Mouse (Mus musculus) liver, embryonic 12.5 days (tissue): Measurements from ENCODE around the gene Fbxl21. TPM values are rescaled to one million over a fixed set of nuclear protein-coding genes. Genes with fewer than 3 reads are reported as not detected.

Experiments used
- ATAC-seq: fragments of 200-750 bp; cut with Nextera tagmentation; 2 replicates; pipeline ENCODE4 v1.8.0; 2017; ENCODE audit warnings: moderate number of reproducible peaks, mild to moderate bottlenecking, moderate library complexity
- H3K27ac ChIP-seq: fragments of 300-500 bp; sonication (generic); 2 replicates; pipeline ENCODE4 v1.5.1; 2016; ENCODE audit warnings: mild to moderate bottlenecking
- H3K27me3 ChIP-seq: fragments of 300-500 bp; sonication (generic); replicated peaks from 2 replicates; pipeline ENCODE4 v1.6.1; 2016; ENCODE audit warnings: mild to moderate bottlenecking, moderate library complexity
- H3K36me3 ChIP-seq: fragments of 300-500 bp; sonication (generic); 2 replicates; pipeline ENCODE4 v1.6.1; 2016; ENCODE audit warnings: mild to moderate bottlenecking, moderate library complexity
- H3K4me1 ChIP-seq: fragments of 300-500 bp; sonication (generic); 2 replicates; pipeline ENCODE4 v1.6.1; 2016
- H3K4me2 ChIP-seq: fragments of 300-500 bp; sonication (generic); 2 replicates; pipeline ENCODE4 v1.6.1; 2016; ENCODE audit warnings: mild to moderate bottlenecking, moderate library complexity
- H3K4me3 ChIP-seq: fragments of 300-500 bp; sonication (generic); 2 replicates; pipeline ENCODE4 v1.5.1; 2016; ENCODE audit warnings: mild to moderate bottlenecking, moderate library complexity
- H3K9ac ChIP-seq: fragments of 300-500 bp; sonication (generic); 2 replicates; pipeline ENCODE4 v1.6.1; 2016; ENCODE audit warnings: mild to moderate bottlenecking, moderate library complexity
- H3K9me3 ChIP-seq: fragments of 300-500 bp; sonication (generic); replicated peaks from 2 replicates; pipeline ENCODE4 v1.6.1; 2016; ENCODE audit warnings: mild to moderate bottlenecking, moderate library complexity
- WGBS: fragments of 180-500 bp; shearing (Covaris S2); methylation state at CpG from one replicate; pipeline ENCODE4 v1.1.7; 2016; ENCODE audit not compliant: insufficient replicate concordance; 5-methylcytosine and 5-hydroxymethylcytosine counted together
- polyA plus RNA-seq: library from polyadenylated mRNA; unstranded; fragments of >200 nt; fragmentation: Nextera tagmentation; extraction: Ambion mirVana; gene quantifications from 2 replicates; pipeline ENCODE4 v1.2.1, GENCODE M21; 2016

The Fbxl21 gene
- polyA plus RNA-seq, 1 experiment from 2014 or later: 0.81 TPM

DNA sequence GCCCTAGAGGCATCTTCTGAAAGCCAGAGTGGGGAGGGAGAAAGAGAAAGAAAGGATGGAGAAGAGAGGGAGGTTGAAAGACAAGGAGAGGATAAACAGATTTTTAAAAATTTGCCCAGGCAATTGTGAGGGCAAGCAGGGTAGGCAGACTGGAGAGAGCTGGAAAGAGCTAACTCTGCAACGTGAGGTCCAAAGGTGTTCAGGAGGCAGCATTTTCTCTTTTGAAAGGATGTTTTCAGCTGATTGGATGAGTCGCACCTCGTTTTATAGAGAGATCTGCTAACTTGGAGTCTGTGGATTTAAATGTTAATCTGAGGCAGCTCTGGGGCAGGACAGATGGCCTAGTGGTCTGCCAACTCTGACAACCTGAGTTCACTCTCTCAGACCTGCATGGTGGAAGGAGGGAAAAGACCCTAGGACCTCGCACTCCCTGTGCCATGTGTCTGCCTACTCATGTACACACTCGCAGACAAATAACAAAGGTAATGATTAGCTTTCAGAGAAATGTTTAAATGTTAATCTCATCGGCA, 37.6 kb downstream of the Fbxl21 start:
- Histone ChIP-seq H3K36me3 (no peaks in the 10 kb centered on the region), H3K27me3 (no peaks in the 10 kb centered on the region), H3K4me1 (no peaks in the 10 kb centered on the region), H3K4me2 (no peak overlapping the region), H3K9ac (no peak overlapping the region), H3K27ac (no peak overlapping the region), H3K9me3 (no peaks in the 10 kb centered on the region), H3K4me3 (no peak overlapping the region)
- no peak for ATAC-seq
- 66% methylated on average over 6 of the region's 6 CpGs for WGBS

GRCm38 (mm10) chr13:56561129-56561528, 38.9 kb downstream of the Fbxl21 start:
- H3K4me1 ChIP-seq: no peaks in the 10 kb centered on the region
- H3K27me3 ChIP-seq: no peaks in the 10 kb centered on the region
- no peak overlapping the region for H3K27ac ChIP-seq
- no peak overlapping the region for H3K9ac ChIP-seq
- H3K36me3 ChIP-seq: no peaks in the 10 kb centered on the region
- 0 out of 2 replicates have a peak, but pooled peaks have one; percentile 40 for ATAC-seq
- 60% methylated on average over 8 of the region's 8 CpGs for WGBS
- no peak overlapping the region for H3K4me2 ChIP-seq
- no peaks in the 10 kb centered on the region for H3K9me3 ChIP-seq
- H3K4me3 ChIP-seq: no peak overlapping the region

DNA sequence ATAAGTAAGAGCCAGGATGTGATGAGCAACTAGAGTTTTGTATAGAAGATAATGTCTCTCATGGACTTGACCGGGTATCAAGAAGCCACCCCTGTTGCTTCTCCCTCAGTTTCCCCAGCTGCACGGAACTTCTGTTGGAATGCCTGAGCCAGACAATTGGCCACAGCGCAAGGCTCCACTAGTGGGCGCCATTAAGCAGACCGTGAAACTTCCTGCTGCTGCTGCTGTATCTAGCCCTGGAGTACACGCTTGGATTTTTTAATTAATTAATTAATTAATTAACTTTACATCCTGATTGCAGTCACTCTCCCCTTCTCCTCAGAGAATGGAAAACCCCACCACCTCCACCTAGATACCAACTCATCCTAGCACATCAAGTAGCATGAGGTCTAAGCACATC, 40.8 kb downstream of the Fbxl21 start:
- no peaks in the 10 kb centered on the region for H3K4me1 ChIP-seq
- 31% methylated on average over 6 of the region's 6 CpGs for WGBS

DNA sequence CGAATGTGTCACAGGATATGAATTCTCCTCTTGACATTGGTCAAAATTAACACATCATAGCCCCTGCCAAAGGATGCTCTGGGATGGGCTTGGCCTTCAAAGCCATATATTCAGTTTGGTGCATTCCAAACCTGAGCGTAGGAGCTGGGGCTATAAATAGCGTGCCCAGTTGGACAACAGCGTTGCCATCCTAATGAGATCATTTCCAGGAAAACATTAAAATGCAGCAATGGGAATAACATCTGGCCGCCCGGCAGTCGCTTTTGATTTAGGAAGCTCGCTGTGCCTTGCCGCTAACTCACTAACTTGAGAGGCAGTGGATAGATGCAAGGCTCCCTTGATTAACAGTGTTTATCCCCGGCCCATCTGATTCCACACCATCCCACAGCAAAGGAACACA, 44.1 kb downstream of the Fbxl21 start:
- H3K4me1 ChIP-seq: no peaks in the 10 kb centered on the region
- 74% methylated on average over 10 of the region's 10 CpGs for WGBS
- H3K9me3 ChIP-seq: no peaks in the 10 kb centered on the region
- no peak overlapping the region for H3K9ac ChIP-seq
- no peak overlapping the region for H3K4me3 ChIP-seq
- no peak for ATAC-seq
- H3K27ac ChIP-seq: no peak overlapping the region
- no peak overlapping the region for H3K4me2 ChIP-seq
- H3K27me3 ChIP-seq: no peaks in the 10 kb centered on the region
- no peaks in the 10 kb centered on the region for H3K36me3 ChIP-seq

More for the DNA sequence above, 40.8 kb downstream of the Fbxl21 start:
- Histone ChIP-seq H3K36me3 (no peaks in the 10 kb centered on the region), H3K9ac (no peak overlapping the region), H3K9me3 (no peaks in the 10 kb centered on the region), H3K27me3 (no peaks in the 10 kb centered on the region), H3K4me3 (no peak overlapping the region), H3K27ac (no peak overlapping the region), H3K4me2 (no peak overlapping the region)
- no peak for ATAC-seq

- Histone ChIP-seq H3K4me3 (no peak overlapping the region), H3K36me3 (no peaks in the 10 kb centered on the region), H3K9me3 (no peaks in the 10 kb centered on the region), H3K4me2 (no peak overlapping the region), H3K27me3 (no peaks in the 10 kb centered on the region; the same call in 1 of the 2 replicates), H3K9ac (no peak overlapping the region), H3K27ac (no peak overlapping the region), H3K4me1 (no peaks in the 10 kb centered on the region)
- WGBS: 75% methylated on average over 8 of the region's 8 CpGs
- ATAC-seq: no peak
Observed at GRCm38 (mm10) chr13:56571645-56572044, 49.4 kb downstream of the Fbxl21 start.

GRCm38 (mm10) chr13:56575074-56575473, 52.8 kb downstream of the Fbxl21 start:
- no peak overlapping the region for H3K4me2 ChIP-seq
- no peaks in the 10 kb centered on the region; the same call in 1 of the 2 replicates for H3K27me3 ChIP-seq
- ATAC-seq: no peak
- H3K4me3 ChIP-seq: no peak overlapping the region
- WGBS: 58% methylated on average over 4 of the region's 4 CpGs
- no peaks in the 10 kb centered on the region for H3K9me3 ChIP-seq
- H3K36me3 ChIP-seq: no peaks in the 10 kb centered on the region
- no peaks in the 10 kb centered on the region for H3K4me1 ChIP-seq
- no peak overlapping the region for H3K27ac ChIP-seq
- no peak overlapping the region for H3K9ac ChIP-seq

- no peak for ATAC-seq
- 46% methylated on average over 12 of the region's 12 CpGs for WGBS
- H3K27me3 ChIP-seq: no peaks in the 10 kb centered on the region; the same call in 1 of the 2 replicates
- no peaks in the 10 kb centered on the region for H3K4me1 ChIP-seq
- H3K36me3 ChIP-seq: no peaks in the 10 kb centered on the region
- no peak overlapping the region for H3K9ac ChIP-seq
- no peak overlapping the region for H3K4me3 ChIP-seq
- H3K4me2 ChIP-seq: no peak overlapping the region
- H3K27ac ChIP-seq: no peak overlapping the region
- no peaks in the 10 kb centered on the region for H3K9me3 ChIP-seq
Observed at GRCm38 (mm10) chr13:56575701-56576321, 53.5 kb downstream of the Fbxl21 start.

- 57% methylated on average over 5 of the region's 5 CpGs for WGBS
- Histone ChIP-seq H3K4me3 (no peak overlapping the region), H3K4me1 (peaks cover 11% of the 10 kb centered on the region), H3K4me2 (no peak overlapping the region), H3K9ac (no peak overlapping the region), H3K27me3 (no peaks in the 10 kb centered on the region; the same call in 1 of the 2 replicates), H3K36me3 (no peaks in the 10 kb centered on the region), H3K9me3 (no peaks in the 10 kb centered on the region), H3K27ac (no peak overlapping the region)
- ATAC-seq: no peak
Observed at GRCm38 (mm10) chr13:56578097-56578496, 55.8 kb downstream of the Fbxl21 start.

GRCm38 (mm10) chr13:56580450-56580849, 58.2 kb downstream of the Fbxl21 start:
- Histone ChIP-seq H3K9me3 (no peaks in the 10 kb centered on the region), H3K4me3 (no peak overlapping the region), H3K27me3 (no peaks in the 10 kb centered on the region), H3K4me1 (peaks cover 11% of the 10 kb centered on the region), H3K9ac (no peak overlapping the region), H3K4me2 (no peak overlapping the region), H3K36me3 (no peaks in the 10 kb centered on the region), H3K27ac (no peak overlapping the region)
- 68% methylated on average over 5 of the region's 5 CpGs for WGBS
- ATAC-seq: no peak

- WGBS: 45% methylated on average over 3 of the region's 3 CpGs
- Histone ChIP-seq H3K27ac (peak overlapping the region; percentile 61; the same call in 1 of the 2 replicates), H3K36me3 (no peaks in the 10 kb centered on the region), H3K4me3 (no peak overlapping the region), H3K9me3 (no peaks in the 10 kb centered on the region), H3K9ac (no peak overlapping the region), H3K4me1 (peaks cover 11% of the 10 kb centered on the region), H3K4me2 (no peak overlapping the region), H3K27me3 (no peaks in the 10 kb centered on the region)
- no peak for ATAC-seq
Observed at GRCm38 (mm10) chr13:56581512-56581911, 59.2 kb downstream of the Fbxl21 start.

- Histone ChIP-seq H3K4me1 (peaks cover 11% of the 10 kb centered on the region), H3K4me2 (peak overlapping the region; percentile 25; the same call in 1 of the 2 replicates), H3K27me3 (no peaks in the 10 kb centered on the region), H3K27ac (0 out of 2 replicates have a peak overlapping the region, but pooled peaks have one; percentile 30), H3K9me3 (no peaks in the 10 kb centered on the region), H3K36me3 (no peaks in the 10 kb centered on the region), H3K4me3 (no peak overlapping the region), H3K9ac (no peak overlapping the region)
- 10% methylated on average over 6 of the region's 6 CpGs for WGBS
- ATAC-seq: peak; percentile 52
Observed at GRCm38 (mm10) chr13:56581961-56582434, 59.7 kb downstream of the Fbxl21 start.

- Histone ChIP-seq H3K9me3 (no peaks in the 10 kb centered on the region), H3K36me3 (no peaks in the 10 kb centered on the region), H3K27me3 (no peaks in the 10 kb centered on the region), H3K4me1 (peaks cover 11% of the 10 kb centered on the region), H3K9ac (no peak overlapping the region), H3K4me2 (no peak overlapping the region), H3K27ac (no peak overlapping the region), H3K4me3 (no peak overlapping the region)
- no peak for ATAC-seq
- 61% methylated on average over 3 of the region's 3 CpGs for WGBS
Observed at GRCm38 (mm10) chr13:56582720-56583119, 60.4 kb downstream of the Fbxl21 start.
